Mouse (Mus musculus): ENCODE results near the gene Asic3. TPM values are rescaled to one million over a fixed set of nuclear protein-coding genes. Genes with fewer than 3 reads are reported as not detected.

Asic3 gene
- polyA plus RNA-seq, 1 experiment from 2014 or later: 3.0 TPM

- no peak for ATAC-seq (ENCODE audit: low read depth)
- 66% methylated on average over 3 of the region's 3 CpGs for WGBS
- H3K36me3 ChIP-seq: peaks cover 79% of the 10 kb centered on the region
- no peaks in the 10 kb centered on the region for H3K27me3 ChIP-seq
- H3K4me2 ChIP-seq: no peak overlapping the region
- H3K9ac ChIP-seq: no peak overlapping the region
- peaks cover 7% of the 10 kb centered on the region; the same call in 1 of the 2 replicates for H3K4me1 ChIP-seq (replicated peaks)
- H3K9me3 ChIP-seq: no peaks in the 10 kb centered on the region
- H3K27ac ChIP-seq (replicated peaks): no peak overlapping the region
- H3K4me3 ChIP-seq: no peak overlapping the region
Measured at GRCm38 (mm10) chr5:24405389-24405876, 7.8 kb upstream of the Asic3 start.

- Histone ChIP-seq H3K27me3 (no peaks in the 10 kb centered on the region), H3K4me3 (no peak overlapping the region), H3K4me2 (no peak overlapping the region), H3K9me3 (no peaks in the 10 kb centered on the region), H3K4me1 (replicated peaks) (peaks cover 9% of the 10 kb centered on the region; the same call in 1 of the 2 replicates), H3K36me3 (peaks cover 48% of the 10 kb centered on the region), H3K27ac (replicated peaks) (no peak overlapping the region), H3K9ac (no peak overlapping the region)
- ATAC-seq (ENCODE audit: low read depth): no peak
- 93% methylated on average over 13 of the region's 13 CpGs for WGBS
Measured at GRCm38 (mm10) chr5:24408651-24409050, 4.5 kb upstream of the Asic3 start.

- H3K9ac ChIP-seq: no peak overlapping the region
- H3K4me2 ChIP-seq: no peak overlapping the region
- peaks cover 41% of the 10 kb centered on the region for H3K36me3 ChIP-seq
- no peaks in the 10 kb centered on the region for H3K27me3 ChIP-seq
- H3K27ac ChIP-seq (replicated peaks): no peak overlapping the region
- no peak overlapping the region for H3K4me3 ChIP-seq
- no peaks in the 10 kb centered on the region for H3K9me3 ChIP-seq
- no peak for ATAC-seq (ENCODE audit: low read depth)
- 78% methylated on average over 2 of the region's 2 CpGs for WGBS
- peaks cover 9% of the 10 kb centered on the region; the same call in 1 of the 2 replicates for H3K4me1 ChIP-seq (replicated peaks)
Measured at GRCm38 (mm10) chr5:24409466-24409865, 3.7 kb upstream of the Asic3 start.

- Histone ChIP-seq H3K9ac (no peak overlapping the region), H3K4me1 (replicated peaks) (peaks cover 21% of the 10 kb centered on the region), H3K27me3 (no peaks in the 10 kb centered on the region), H3K4me2 (no peak overlapping the region), H3K36me3 (peaks cover 20% of the 10 kb centered on the region), H3K9me3 (no peaks in the 10 kb centered on the region), H3K4me3 (no peak overlapping the region), H3K27ac (replicated peaks) (no peak overlapping the region)
- 95% methylated on average over 2 of the region's 2 CpGs for WGBS
- ATAC-seq (ENCODE audit: low read depth): no peak
Measured at GRCm38 (mm10) chr5:24412063-24412462, 1.1 kb upstream of the Asic3 start.

GRCm38 (mm10) chr5:24413938-24414337 is 746 bp downstream of the Asic3 start:
- ATAC-seq (ENCODE audit: low read depth): no peak
- H3K4me3 ChIP-seq: no peak overlapping the region
- WGBS: 83% methylated on average over 13 of the region's 13 CpGs
- no peak overlapping the region for H3K27ac ChIP-seq (replicated peaks)
- peaks cover 21% of the 10 kb centered on the region for H3K4me1 ChIP-seq (replicated peaks)
- no peaks in the 10 kb centered on the region for H3K9me3 ChIP-seq
- H3K9ac ChIP-seq: no peak overlapping the region
- no peak overlapping the region for H3K4me2 ChIP-seq
- H3K36me3 ChIP-seq: peaks cover 16% of the 10 kb centered on the region
- no peaks in the 10 kb centered on the region for H3K27me3 ChIP-seq

GRCm38 (mm10) chr5:24416222-24416736 is 3.1 kb downstream of the Asic3 start:
- Histone ChIP-seq H3K27ac (replicated peaks) (no peak overlapping the region), H3K27me3 (no peaks in the 10 kb centered on the region), H3K4me2 (peak overlapping the region; percentile 26), H3K4me1 (replicated peaks) (peaks cover 21% of the 10 kb centered on the region), H3K9me3 (no peaks in the 10 kb centered on the region), H3K36me3 (peaks cover 36% of the 10 kb centered on the region), H3K4me3 (no peak overlapping the region), H3K9ac (0 out of 2 replicates have a peak overlapping the region, but pooled peaks have one; percentile 34)
- 4% methylated on average over 21 of the region's 21 CpGs for WGBS
- ATAC-seq (ENCODE audit: low read depth): peak; percentile 74

- Histone ChIP-seq H3K4me1 (replicated peaks) (peaks cover 32% of the 10 kb centered on the region), H3K27ac (replicated peaks) (no peak overlapping the region), H3K27me3 (no peaks in the 10 kb centered on the region), H3K4me2 (no peak overlapping the region), H3K4me3 (no peak overlapping the region), H3K36me3 (peaks cover 37% of the 10 kb centered on the region), H3K9me3 (no peaks in the 10 kb centered on the region), H3K9ac (no peak overlapping the region)
- ATAC-seq (ENCODE audit: low read depth): no peak
- 91% methylated on average over 10 of the region's 10 CpGs for WGBS
Measured at GRCm38 (mm10) chr5:24417587-24417986, 4.4 kb downstream of the Asic3 start.

- no peak overlapping the region for H3K27ac ChIP-seq (replicated peaks)
- peaks cover 37% of the 10 kb centered on the region for H3K36me3 ChIP-seq
- peaks cover 42% of the 10 kb centered on the region for H3K4me1 ChIP-seq (replicated peaks)
- H3K4me2 ChIP-seq: no peak overlapping the region
- H3K27me3 ChIP-seq: no peaks in the 10 kb centered on the region
- 89% methylated on average over 9 of the region's 9 CpGs for WGBS
- no peak for ATAC-seq (ENCODE audit: low read depth)
- no peak overlapping the region for H3K9ac ChIP-seq
- H3K9me3 ChIP-seq: no peaks in the 10 kb centered on the region
- no peak overlapping the region for H3K4me3 ChIP-seq
Measured at GRCm38 (mm10) chr5:24420381-24420780, 7.2 kb downstream of the Asic3 start.

GRCm38 (mm10) chr5:24423129-24424003 is 10.2 kb downstream of the Asic3 start, which contains the start of the genes Cdk5 and Slc4a2:
TSS of gene Cdk5 (minus strand) at chr5:24423530.
TSS of gene Slc4a2 (plus strand) at chr5:24423837.
- H3K36me3 ChIP-seq: peaks cover 30% of the 10 kb centered on the region
- peak within 1 kb of the TSS; percentile 64 for H3K4me3 ChIP-seq
- H3K27me3 ChIP-seq: peaks cover 15% of the 10 kb centered on the region; the same call in 1 of the 2 replicates
- H3K4me2 ChIP-seq: peak within 1 kb of the TSS; percentile 85
- peak within 1 kb of the TSS; percentile 92 for H3K27ac ChIP-seq (replicated peaks)
- under 1% methylated on average over 46 of the region's 46 CpGs for WGBS
- H3K9ac ChIP-seq: peak within 1 kb of the TSS; percentile 89
- H3K9me3 ChIP-seq: no peaks in the 10 kb centered on the region
- peaks cover 60% of the 10 kb centered on the region for H3K4me1 ChIP-seq (replicated peaks)
- peak; percentile 95 for ATAC-seq (ENCODE audit: low read depth)

GRCm38 (mm10) chr5:24424004-24424781 is 11.0 kb downstream of the Asic3 start:
- Histone ChIP-seq H3K4me1 (replicated peaks) (peaks cover 64% of the 10 kb centered on the region), H3K4me2 (peak overlapping the region; percentile 85), H3K9ac (peak overlapping the region; percentile 82), H3K27ac (replicated peaks) (peak overlapping the region; percentile 92), H3K27me3 (peaks cover 15% of the 10 kb centered on the region; the same call in 1 of the 2 replicates), H3K9me3 (no peaks in the 10 kb centered on the region), H3K4me3 (peak overlapping the region; percentile 64), H3K36me3 (peaks cover 22% of the 10 kb centered on the region)
- 14% methylated on average over 21 of the region's 21 CpGs for WGBS
- 0 out of 2 replicates have a peak, but pooled peaks have one; percentile 1 for ATAC-seq (ENCODE audit: low read depth)

GRCm38 (mm10) chr5:24424861-24425411 is 11.7 kb downstream of the Asic3 start:
- Histone ChIP-seq H3K9ac (peak overlapping the region; percentile 82), H3K27ac (replicated peaks) (peak overlapping the region; percentile 92), H3K4me2 (peak overlapping the region; percentile 85), H3K4me1 (replicated peaks) (peaks cover 64% of the 10 kb centered on the region), H3K36me3 (peaks cover 19% of the 10 kb centered on the region), H3K4me3 (peak overlapping the region; percentile 64), H3K27me3 (peaks cover 15% of the 10 kb centered on the region; the same call in 1 of the 2 replicates), H3K9me3 (no peaks in the 10 kb centered on the region)
- under 1% methylated on average over 50 of the region's 60 CpGs for WGBS
- ATAC-seq (ENCODE audit: low read depth): no peak

Measured in neural tube, embryonic 13.5 days (tissue).